8 mouse cellular contexts compared by ENCODE assay signal in the genomic region with DNA sequence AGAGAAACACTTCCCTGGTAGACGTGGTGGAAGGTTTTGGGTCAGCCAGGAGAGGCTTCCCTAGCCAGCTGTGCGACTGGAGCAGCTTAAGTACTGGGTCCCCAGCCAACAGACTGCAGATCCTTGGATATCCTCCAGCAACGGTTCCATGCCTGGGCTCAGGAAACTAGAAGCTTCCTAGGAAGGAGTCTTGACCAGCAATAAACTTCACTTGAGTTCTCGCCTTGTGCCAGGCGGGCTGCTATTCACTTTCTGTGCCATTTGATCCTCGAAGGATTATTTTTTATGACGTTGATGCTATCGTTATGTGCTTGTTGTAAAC. TPM values are rescaled to one million over a fixed set of nuclear protein-coding genes. Genes with fewer than 3 reads are reported as not detected.
DNase-seq lines count a peak whose midpoint lies in the region; ATAC-seq and TF ChIP-seq lines count a peak whose summit lies in the region.

No protein-coding gene starts in this region.

- H3K27me3 ChIP-seq in embryonic facial prominence, embryonic 15.5 days, result no peaks in the 10 kb centered on the region
- no peaks in the 10 kb centered on the region for H3K27me3 ChIP-seq in heart, postnatal 0 days (ENCODE audit: control insufficient read depth, insufficient read depth, low read length)
- H3K27me3 ChIP-seq in stomach, embryonic 14.5 days (ENCODE audit: control insufficient read depth, insufficient read depth, low read length), result no peaks in the 10 kb centered on the region

- 0 out of 2 replicates have a peak overlapping the region, but pooled peaks have one; percentile 44 for H3K27ac ChIP-seq in embryonic facial prominence, embryonic 15.5 days (replicated peaks)
- H3K27ac ChIP-seq in heart, postnatal 0 days (ENCODE audit: low read depth), result peak overlapping the region; percentile 46; the same call in 1 of the 2 replicates
- 0 out of 2 replicates have a peak overlapping the region, but pooled peaks have one; percentile 10 for H3K27ac ChIP-seq in stomach, embryonic 14.5 days (ENCODE audit: low read length)

- H3K4me1 ChIP-seq in embryonic facial prominence, embryonic 15.5 days, result no peaks in the 10 kb centered on the region
- no peaks in the 10 kb centered on the region for H3K4me1 ChIP-seq in heart, postnatal 0 days (ENCODE audit: control insufficient read depth, insufficient read depth)
- no peaks in the 10 kb centered on the region for H3K4me1 ChIP-seq in stomach, embryonic 14.5 days (ENCODE audit: control insufficient read depth, insufficient read depth, low read length)

- ATAC-seq in embryonic facial prominence, embryonic 15.5 days (ENCODE audit: insufficient number of reproducible peaks, low FRiP score, low TSS enrichment, low read depth), result no peak
- ATAC-seq in heart, postnatal 0 days (ENCODE audit: insufficient read depth, low read depth), result 0 out of 2 replicates have a peak, but pooled peaks have one; percentile 49
- peak; percentile 43; the same call in 1 of the 2 replicates for ATAC-seq in stomach, embryonic 14.5 days (ENCODE audit: insufficient number of reproducible peaks, insufficient read depth, low FRiP score, low read depth)

- WGBS in embryonic facial prominence, embryonic 15.5 days, result 34% methylated on average over 8 of the region's 8 CpGs
- WGBS in heart, postnatal 0 days, result 45% methylated on average over 8 of the region's 8 CpGs
- WGBS in stomach, embryonic 14.5 days, result 44% methylated on average over 8 of the region's 8 CpGs

- H3K9ac ChIP-seq in embryonic facial prominence, embryonic 15.5 days, result no peak overlapping the region
- peak overlapping the region; percentile 71 for H3K9ac ChIP-seq in heart, postnatal 0 days (replicated peaks; ENCODE audit: low read depth, low read length)
- no peak overlapping the region for H3K9ac ChIP-seq in stomach, embryonic 14.5 days (replicated peaks; ENCODE audit: low read depth, low read length)

- TF ChIP-seq CTCF in heart, postnatal 0 days (IDR thresholded peaks at IDR 0.05; ENCODE audit: low read depth), result no peak

- H3K4me2 ChIP-seq in embryonic facial prominence, embryonic 15.5 days (replicated peaks), result peak overlapping the region; percentile 45
- peak overlapping the region; percentile 63 for H3K4me2 ChIP-seq in heart, postnatal 0 days (ENCODE audit: low read depth, low read length)
- peak overlapping the region; percentile 35 for H3K4me2 ChIP-seq in stomach, embryonic 14.5 days (replicated peaks; ENCODE audit: low read depth, low read length)

- peak overlapping the region; percentile 59 for H3K4me3 ChIP-seq in embryonic facial prominence, embryonic 15.5 days (replicated peaks)
- H3K4me3 ChIP-seq in heart, postnatal 0 days (ENCODE audit: low read depth, low read length), result peak overlapping the region; percentile 65
- peak overlapping the region; percentile 44 for H3K4me3 ChIP-seq in stomach, embryonic 14.5 days (ENCODE audit: low read depth, low read length)

- H3K36me3 ChIP-seq in embryonic facial prominence, embryonic 15.5 days, result 0 out of 2 replicates have a peak, but pooled peaks cover 2% of the 10 kb centered on the region
- H3K36me3 ChIP-seq in heart, postnatal 0 days (replicated peaks; ENCODE audit: control insufficient read depth, insufficient read depth, low read length), result no peaks in the 10 kb centered on the region
- no peaks in the 10 kb centered on the region for H3K36me3 ChIP-seq in stomach, embryonic 14.5 days (ENCODE audit: control insufficient read depth, insufficient read depth, low read length)

- no peaks in the 10 kb centered on the region for H3K9me3 ChIP-seq in embryonic facial prominence, embryonic 15.5 days (replicated peaks)
- no peaks in the 10 kb centered on the region for H3K9me3 ChIP-seq in heart, postnatal 0 days (replicated peaks; ENCODE audit: control insufficient read depth, low read length)
- H3K9me3 ChIP-seq in stomach, embryonic 14.5 days (ENCODE audit: control insufficient read depth, low read depth, low read length), result no peaks in the 10 kb centered on the region

- no peak for TF ChIP-seq EP300 in heart, postnatal 0 days (IDR thresholded peaks at IDR 0.05; ENCODE audit: low read depth)

- peak; percentile 34 for DNase-seq in MN1 (ENCODE audit: low spot score)
- DNase-seq in adrenal gland, postnatal 25 days, result peak; percentile 21
- DNase-seq in heart, postnatal 0 days (ENCODE audit: low spot score), result peak; percentile 32
- DNase-seq in kidney, postnatal 25 days, result peak; percentile 55 to 66
- DNase-seq in lung, postnatal 25 days (ENCODE audit: low spot score), result peak; percentile 31
- no peak for DNase-seq in spleen, postnatal 10 days (ENCODE audit: low spot score in 2 of 2)

RNA-seq across cellular contexts. Expression of a gene that starts 0.7 kb away (rescaled TPM):
- 4.0 and 4.4 TPM in 2 replicates for total RNA-seq in adrenal gland, postnatal 25 days (2021)
- 10.1 and 10.2 TPM in 2 replicates for polyA plus RNA-seq in embryonic facial prominence, embryonic 15.5 days (2015; fragmentation: Nextera tagmentation; extraction: Ambion mirVana)
- 2.2 and 10.3 TPM in 2 replicates for total RNA-seq in heart, postnatal 0 days (2014; rRNA removed; ENCODE audit: low replicate concordance)
- polyA plus RNA-seq in heart, postnatal 0 days (2015; fragmentation: Nextera tagmentation; extraction: Ambion mirVana), result 3.3 and 3.5 TPM in 2 replicates
- 11.4 and 13.9 TPM in 2 replicates for polyA plus RNA-seq in stomach, embryonic 14.5 days (2014; fragmentation: Nextera tagmentation; extraction: Ambion mirVana)

RNA-seq across cellular contexts. Expression of a gene that starts 27.5 kb away (rescaled TPM):
- 0.38 and 1.0 TPM in 2 replicates for total RNA-seq in adrenal gland, postnatal 25 days (2021)
- 4.6 and 4.8 TPM in 2 replicates for polyA plus RNA-seq in embryonic facial prominence, embryonic 15.5 days (2015; fragmentation: Nextera tagmentation; extraction: Ambion mirVana)
- total RNA-seq in heart, postnatal 0 days (2014; rRNA removed; ENCODE audit: low replicate concordance), result not detected in 2 replicates
- polyA plus RNA-seq in heart, postnatal 0 days (2015; fragmentation: Nextera tagmentation; extraction: Ambion mirVana), result 0.78 and 1.2 TPM in 2 replicates
- 4.1 and 4.4 TPM in 2 replicates for polyA plus RNA-seq in stomach, embryonic 14.5 days (2014; fragmentation: Nextera tagmentation; extraction: Ambion mirVana)

Comparison
In these comparisons a context has a peak if more than half of its experiments do, and no peak if none do; other contexts are left out.
1. DNase-seq: peak in MN1 (single experiment), adrenal gland, postnatal 25 days (single experiment), heart, postnatal 0 days (single experiment), kidney, postnatal 25 days (2 of 2) and lung, postnatal 25 days (single experiment); none in spleen, postnatal 10 days (0 of 2).
2. Peak in every context shown above with its lines, with median percentiles within 50 percentile points of each other: H3K27ac ChIP-seq, H3K4me2 ChIP-seq and H3K4me3 ChIP-seq.